Mouse (Mus musculus) bone marrow macrophage, adult 2 months (primary cell): ENCODE measurements around the gene 4930402H24Rik.

Source experiments
- CTCF ChIP-seq: IDR thresholded peaks from 2 replicates; pipeline ENCODE4 v1.5.1; 2012; ENCODE audit warnings: low read depth, mild to moderate bottlenecking, low read length, moderate library complexity
- POLR2A ChIP-seq: IDR thresholded peaks from 2 replicates; pipeline ENCODE4 v1.6.1; 2012; ENCODE audit warnings: mild to moderate bottlenecking, low read depth, low read length, borderline replicate concordance

DNA sequence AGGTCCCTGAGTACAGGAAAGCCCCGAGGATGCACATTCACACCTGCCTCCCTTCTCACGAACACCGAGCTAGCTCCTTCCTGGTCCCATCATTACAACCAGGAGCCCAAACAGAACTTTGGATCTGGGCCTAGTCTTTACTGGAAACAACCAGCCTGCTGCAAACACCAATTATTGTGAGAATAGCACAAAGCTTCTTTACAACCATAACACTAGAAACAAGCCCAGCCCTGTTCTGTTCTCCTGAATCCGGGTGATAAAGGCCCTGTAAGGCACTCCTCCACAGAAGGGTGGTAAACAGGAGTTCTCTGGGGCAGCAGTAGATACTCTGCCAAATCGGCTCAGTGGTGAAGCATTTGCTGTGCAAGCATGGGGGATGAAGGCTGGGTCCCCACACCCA lies 170.9 kb downstream of the 4930402H24Rik start:
- TF ChIP-seq CTCF (no peak), POLR2A (no peak)
